Mouse (Mus musculus) thymus, adult 18-20 months (tissue): ENCODE measurements around the gene Nlrp4f.
A peak's percentile ranks its signal among the peaks of the same experiment; 100 is the strongest.

Experiments
- DNase-seq, 2 experiments: peaks; one replicate each; pipeline ENCODE4 v3.0.0; 2022; ENCODE audit warnings: mixed read lengths in 2 of 2

Gene Nlrp4f

GRCm38 (mm10) chr13:65205877-65206276 is at the start of gene Nlrp4f:
Gene Nlrp4f, minus strand, starts transcription at chr13:65205977.
- no peak for DNase-seq

DNA sequence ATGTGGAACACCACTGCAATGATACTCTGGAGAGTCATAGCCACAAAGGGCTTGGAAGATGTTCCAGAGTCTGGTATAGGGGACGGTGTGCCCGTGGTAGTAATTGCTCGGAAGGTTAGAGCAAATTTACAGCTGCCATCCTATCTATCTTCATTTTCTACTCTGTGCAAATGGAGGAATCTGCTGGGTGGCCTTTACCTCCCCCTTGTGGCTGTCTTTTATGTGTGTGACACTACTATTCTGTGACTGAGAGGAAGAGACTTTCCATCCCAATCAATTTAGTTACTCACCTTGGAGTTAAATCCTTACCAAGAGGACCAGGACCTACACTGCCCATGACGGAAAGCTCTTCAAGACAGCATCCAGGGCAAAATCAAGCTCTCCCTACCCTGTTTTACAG is 37.5 kb upstream of the Nlrp4f start:
- no peak for DNase-seq

DNA sequence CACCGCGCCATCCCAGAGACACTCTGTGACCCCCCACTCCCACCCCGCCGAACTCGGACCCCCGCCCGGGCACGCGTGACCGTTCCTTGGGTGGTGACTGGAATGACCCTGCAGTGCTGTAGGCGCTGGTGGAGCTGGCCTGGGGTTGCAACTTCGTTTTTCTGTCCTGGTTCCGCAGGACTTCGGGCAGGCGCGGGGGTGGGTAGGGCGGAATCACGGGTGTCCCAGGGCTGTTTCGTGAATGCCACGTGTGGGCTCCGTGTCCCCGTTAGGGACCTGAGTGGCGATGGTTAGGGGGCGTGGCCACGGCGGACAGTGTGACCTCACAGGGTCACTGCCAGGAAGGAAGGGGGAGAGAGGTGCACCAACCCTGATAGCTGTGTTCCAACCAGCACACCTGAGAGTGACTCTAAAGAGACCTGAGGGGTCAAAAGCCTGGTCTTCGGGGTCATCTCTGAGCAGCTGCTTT is 36.6 kb upstream of the Nlrp4f start:
- peak in 1 of 2 experiments; percentile 18 for DNase-seq

- peak; percentile 47 to 54 for DNase-seq
Observed at GRCm38 (mm10) chr13:65241627-65242318, 36.0 kb upstream of the Nlrp4f start.

DNA sequence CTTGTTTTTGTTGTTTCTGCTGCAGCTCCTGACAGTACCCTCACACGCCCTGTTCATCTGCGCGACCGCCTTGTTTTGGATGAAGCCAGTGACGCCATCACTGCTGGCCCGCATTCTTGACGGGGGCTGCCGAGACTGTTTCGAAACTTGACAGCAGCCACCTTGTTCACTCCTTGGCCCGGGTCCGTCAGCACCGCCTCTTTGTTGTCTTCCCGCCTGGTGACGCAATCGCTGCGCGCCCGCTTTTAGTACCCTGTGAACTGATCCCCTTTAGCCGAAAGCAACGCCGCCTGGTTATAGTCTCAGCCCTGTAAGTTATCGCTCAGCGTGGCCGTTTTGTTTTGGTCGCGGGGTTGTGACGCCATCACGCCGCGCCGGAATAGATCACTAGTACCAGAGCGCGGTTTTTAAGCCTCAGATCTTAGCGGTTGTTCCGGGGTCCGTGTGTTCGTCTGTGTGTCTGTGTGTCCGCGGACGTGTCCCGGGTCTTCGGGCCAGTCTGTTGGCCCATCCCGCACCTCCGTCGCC is 35.4 kb upstream of the Nlrp4f start:
- peak; percentile 84 to 87 for DNase-seq

DNA sequence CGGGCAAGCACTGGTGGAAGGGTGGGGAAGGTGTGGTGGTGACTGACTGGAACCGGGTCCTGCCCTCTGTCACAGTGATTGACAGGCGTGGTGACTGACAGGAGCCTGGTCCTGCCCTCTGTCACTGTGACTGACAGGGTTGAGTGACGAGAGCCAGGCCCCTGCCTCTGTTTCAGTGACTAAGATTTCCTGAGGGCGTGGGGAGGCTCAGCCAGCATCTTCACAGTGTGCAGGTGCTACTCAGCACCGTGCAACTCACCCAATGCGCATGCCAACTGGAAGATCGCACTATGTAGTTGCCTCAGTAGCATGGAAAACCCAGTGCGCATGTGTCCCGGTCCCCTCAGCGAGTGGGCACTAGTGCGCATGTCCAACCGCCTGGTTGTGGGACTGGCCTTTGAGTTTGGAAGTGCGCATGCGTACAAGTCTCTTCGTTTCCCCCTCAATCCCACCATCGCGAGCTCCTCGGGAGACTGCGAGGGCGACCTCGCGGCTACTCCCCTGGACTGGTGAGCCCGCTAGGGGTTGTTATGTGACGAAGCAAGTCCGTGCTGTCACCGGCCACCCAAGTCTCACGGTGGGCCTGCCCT is 34.8 kb upstream of the Nlrp4f start:
- peak; percentile 96 to 97 for DNase-seq

DNA sequence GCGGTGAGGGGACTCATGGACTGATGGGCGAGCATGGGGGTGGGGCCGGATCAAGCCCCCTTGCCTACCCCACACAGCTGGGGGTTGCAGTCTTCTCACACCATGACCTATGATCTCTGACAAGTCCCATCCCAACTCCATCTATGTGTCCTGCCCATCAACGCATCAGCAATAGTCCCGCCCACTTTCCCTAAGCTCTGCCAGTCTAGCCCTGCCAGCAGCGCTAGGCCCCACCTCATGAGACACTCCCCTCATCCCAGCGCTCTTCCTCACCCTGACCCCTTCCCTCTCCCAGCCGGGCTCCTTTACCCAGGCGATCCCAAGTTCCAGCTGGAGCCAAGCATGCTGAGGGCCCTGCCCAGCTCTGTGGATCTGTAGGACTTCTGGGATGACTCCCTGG is 31.4 kb upstream of the Nlrp4f start:
- no peak for DNase-seq

DNA sequence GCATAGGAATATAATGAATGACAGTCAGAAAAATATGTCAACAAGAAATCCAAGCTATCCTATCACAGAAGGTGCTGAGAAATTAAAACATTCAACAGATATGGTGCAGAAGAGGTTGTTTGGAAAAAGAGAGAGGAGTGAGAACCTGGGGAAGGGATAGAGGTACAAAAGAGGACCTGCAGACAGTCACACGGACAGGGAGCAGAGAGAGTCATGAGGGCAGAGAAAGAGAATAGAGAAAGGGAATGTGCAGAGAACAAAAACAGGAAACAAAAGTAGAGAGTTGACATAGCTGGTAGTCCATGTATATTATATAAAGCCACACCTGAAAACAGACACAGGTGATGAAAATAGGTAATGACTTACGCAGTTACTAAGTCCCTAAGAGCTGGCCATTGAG is 20.9 kb upstream of the Nlrp4f start:
- no peak for DNase-seq

- no peak for DNase-seq
Observed at GRCm38 (mm10) chr13:65225945-65226344, 20.2 kb upstream of the Nlrp4f start.

DNA sequence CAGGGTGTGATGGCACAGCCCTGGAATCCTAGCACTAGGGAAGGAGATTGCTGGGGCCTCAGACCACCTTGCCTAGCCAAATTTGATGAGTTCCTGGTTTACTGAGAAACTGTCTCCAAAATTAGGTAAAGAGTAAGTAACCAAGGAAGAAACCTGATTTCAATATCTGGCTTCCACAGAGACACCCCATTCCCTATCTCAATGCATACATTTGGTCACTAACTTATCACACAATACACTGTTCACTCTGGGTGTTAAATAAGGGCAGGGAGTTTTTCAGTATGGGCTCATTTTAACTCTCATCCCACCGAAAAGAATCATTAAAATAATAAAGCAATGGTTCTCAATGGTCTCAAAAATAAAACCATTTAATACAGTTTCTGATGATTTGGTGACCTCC is 5.1 kb downstream of the Nlrp4f start:
- DNase-seq: no peak

- DNase-seq: no peak
Observed at GRCm38 (mm10) chr13:65176472-65177091, 29.2 kb downstream of the Nlrp4f start.

DNA sequence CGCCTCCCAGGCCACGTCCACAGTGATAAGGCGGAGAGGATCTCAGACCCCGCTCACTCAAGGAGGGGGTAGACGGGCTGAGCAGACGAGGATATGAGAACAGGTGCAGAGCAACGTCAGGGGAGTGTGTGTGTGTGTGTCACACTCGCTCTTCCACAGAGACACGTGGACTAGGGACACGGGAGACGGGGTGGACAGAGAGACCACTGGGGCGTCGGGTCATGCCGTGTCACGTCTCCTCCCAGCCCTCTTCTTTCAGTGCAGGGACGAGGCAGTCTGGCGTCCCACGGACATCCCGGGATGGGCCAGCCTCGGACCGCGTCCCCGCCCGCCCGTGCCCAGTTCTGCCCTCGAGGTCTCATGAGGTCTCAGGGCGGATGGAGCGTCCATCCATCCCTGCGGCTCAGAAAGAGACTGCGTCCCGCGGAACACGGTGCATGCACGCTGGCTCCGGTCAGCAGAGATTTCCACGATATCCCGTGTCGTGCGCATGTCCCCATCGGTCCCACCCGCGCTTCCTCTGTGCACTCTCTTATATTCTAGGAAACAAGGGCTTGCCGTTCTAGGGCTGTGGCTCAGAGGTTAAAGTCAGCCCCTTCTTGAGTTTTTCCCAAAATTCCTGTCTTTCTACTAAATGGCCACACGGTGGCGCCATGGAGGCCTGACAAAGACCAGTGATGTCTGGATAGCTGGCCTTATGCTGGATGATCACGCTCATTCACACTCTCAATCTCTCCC is 29.9 kb downstream of the Nlrp4f start:
- DNase-seq: peak in 1 of 2 experiments; percentile 4

DNA sequence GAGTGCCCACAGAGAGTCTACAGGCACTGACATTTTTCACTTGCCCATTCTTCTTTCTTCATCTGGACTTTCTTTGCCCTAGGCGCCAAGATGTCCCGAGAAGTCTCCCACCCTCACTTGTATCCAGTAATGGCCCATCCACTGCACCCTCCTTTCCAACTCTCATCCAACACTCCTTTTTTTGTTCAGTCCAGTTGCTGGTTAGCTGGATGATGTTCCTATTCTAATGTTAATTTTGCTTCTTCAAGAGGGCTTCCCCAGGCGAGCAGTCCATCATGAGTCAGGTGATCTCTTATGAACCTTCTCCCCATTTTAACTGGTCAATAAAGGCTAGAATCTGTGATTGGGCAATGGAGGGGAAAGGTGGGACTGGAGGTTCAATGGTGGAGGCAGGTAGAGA is 31.7 kb downstream of the Nlrp4f start:
- no peak for DNase-seq

DNA sequence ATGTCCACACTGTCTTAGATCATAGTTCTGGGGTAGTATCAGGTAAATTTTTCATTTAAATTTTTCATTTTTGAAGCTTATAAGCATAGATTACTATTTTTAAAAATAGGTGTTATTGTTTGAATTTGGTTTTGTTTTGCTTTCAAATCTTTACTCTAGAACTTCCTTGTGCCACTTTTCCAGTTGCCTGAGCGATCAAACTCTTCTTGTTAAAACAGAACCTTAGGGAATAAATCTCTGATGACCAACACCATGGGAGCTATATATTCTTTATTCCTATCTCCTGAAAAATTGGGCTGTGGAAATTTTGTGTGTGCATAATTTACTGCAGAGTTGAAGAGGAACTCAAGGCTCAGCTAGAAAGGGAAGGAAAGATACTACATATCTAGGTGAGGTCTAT is 55.8 kb downstream of the Nlrp4f start, which contains the start of gene Olfr466:
Gene Olfr466 (plus strand): TSS at position 301 of the 400 bp plus-strand sequence.
- no peak for DNase-seq

DNA sequence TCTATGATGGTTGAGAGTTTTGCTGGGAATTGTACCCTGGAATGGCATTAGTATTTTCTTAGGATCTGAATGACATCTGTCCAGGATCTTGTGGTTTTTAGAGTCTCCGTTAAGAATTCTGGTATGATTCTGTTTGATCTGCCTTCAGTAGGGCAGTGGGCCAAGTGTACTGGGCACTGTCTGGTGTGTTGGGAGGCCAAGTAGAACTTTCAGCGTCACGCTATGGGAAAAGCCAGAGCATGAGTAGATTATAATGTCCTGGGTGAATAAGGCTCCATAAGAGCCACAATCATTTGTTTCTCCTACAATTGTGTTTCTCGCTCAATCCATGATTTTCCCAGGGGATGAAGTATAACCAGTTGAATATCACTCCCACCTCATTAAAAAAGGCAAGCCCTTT is 68.0 kb downstream of the Nlrp4f start, which contains the start of gene Olfr465-ps1:
Gene Olfr465-ps1 (plus strand): TSS at position 301 of the 400 bp plus-strand sequence.
- no peak for DNase-seq
